Mouse (Mus musculus): ENCODE data around the gene Terb1.

Gene Terb1

GRCm38 (mm10) chr8:104411468-104411867, 98.2 kb downstream of the Terb1 start:
- no peak for DNase-seq (ENCODE audit: low spot score)

DNA sequence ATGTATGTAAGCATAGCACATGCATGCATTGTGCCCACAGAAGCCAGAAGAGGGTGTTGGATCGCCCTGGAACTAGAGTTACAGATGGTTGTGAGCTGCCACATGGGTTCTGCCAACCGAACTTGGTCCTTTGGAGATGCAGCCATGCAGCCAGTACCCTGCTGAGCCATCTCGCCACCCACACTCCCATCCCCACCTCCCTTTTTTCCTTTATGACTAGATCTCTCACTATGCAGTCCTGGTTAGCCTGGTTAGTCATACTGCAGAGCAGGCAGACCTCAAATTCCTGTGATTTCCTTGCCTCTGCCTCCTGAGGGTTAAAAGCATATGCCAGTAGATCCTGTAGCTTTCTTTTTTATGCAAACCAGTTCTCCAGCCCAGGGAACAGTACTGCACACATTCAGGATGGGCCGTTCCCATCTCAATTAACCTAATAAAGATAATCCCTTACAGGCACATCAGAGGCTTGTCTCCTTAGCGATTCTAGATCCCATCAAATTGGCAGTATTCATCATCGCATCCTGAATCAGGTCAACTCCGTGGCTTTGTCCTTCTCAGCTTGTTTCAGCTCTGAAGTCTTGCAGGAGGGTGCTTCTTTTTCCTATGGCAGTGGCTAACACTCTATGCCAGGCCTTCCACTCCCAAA, 99.0 kb downstream of the Terb1 start:
- no peak for DNase-seq (ENCODE audit: low spot score)

- DNase-seq (ENCODE audit: low spot score) = no peak
Measured at GRCm38 (mm10) chr8:104408328-104409110, 101.2 kb downstream of the Terb1 start.

DNA sequence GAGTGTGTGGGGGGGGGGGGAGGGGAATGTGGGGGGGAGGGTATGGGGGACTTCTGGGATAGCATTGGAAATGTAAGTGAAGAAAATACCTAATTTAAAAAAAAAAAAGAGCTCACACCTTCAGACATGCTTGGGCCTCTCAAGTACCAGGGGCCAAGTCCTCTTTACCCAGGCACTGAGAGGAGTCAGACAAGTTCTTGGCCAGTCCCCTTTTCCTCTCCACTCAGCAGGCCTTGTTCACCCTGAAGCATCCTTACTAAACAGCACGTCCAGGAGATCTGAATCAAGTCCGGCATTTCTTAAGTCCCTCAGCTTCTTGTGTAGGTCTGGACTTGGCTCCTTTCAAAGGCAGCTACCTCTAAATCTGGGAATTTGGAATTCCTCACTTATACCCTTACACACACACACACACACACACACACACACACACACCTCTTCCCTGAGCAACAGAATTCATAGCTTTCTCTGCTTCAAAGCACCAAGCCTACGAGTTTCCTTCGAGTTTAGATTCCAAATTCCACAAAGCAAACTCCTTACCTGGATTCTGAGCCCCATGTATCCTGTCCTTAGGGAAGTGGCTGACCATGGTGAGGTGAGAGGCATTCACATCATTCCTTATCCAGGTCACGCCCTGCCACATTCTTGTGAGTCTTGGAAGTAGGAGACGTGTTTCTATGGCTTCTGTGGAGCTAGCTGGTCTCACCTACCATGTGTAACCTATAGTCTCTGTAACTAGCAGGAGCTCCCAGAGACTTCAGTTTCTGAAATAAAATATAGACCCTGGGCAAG, 103.2 kb downstream of the Terb1 start:
- DNase-seq (ENCODE audit: low spot score) = no peak

DNA sequence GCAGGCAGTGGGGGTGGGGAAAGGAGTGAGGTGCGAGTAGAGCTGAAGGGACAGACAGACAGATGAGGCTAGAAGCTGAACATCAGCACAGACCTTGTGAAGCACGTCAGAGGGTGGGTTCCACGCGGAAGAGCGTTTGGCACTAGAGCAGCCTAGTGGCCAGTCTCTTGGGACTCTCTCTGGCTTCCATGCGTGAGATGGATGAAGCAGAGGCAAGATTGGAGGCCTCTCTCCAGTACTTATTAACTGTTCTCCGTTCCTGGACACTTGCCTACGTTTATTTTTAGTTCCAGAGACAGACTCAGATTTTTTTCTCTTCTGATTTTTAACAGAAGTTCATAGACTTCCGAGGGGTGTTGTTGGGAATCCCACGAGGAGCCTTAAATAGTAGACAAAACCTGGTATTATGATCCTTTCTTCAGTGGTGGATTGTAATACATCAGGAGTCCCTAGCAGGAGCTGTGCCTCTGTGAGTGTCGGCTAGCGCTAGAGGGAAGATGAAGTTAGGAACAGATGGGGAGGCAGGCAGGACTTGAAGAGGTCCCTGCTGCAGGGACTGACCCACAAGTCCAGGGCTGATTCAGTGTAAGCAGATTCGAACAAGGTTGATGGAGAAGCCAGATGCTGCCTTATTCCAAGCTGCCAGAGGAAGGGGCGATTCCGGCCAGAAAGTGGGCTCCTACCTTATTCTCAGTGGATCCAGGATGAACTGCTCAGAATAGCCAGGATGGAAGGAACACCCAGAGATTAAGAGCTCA, 104.1 kb downstream of the Terb1 start:
- DNase-seq (ENCODE audit: low spot score) = no peak

- no peak for DNase-seq (ENCODE audit: low spot score)
Measured at GRCm38 (mm10) chr8:104403596-104403995, 106.1 kb downstream of the Terb1 start.

Data from ovary, adult 18-20 months (tissue).